Mouse (Mus musculus) left cerebral cortex, postnatal 4 days (tissue): ENCODE data around the gene Odf3l2. TPM values are rescaled to one million over a fixed set of nuclear protein-coding genes. Genes with fewer than 3 reads are reported as not detected.

Experiments
- DNase-seq: peaks from one replicate; pipeline ENCODE4 v3.0.0-alpha.2; 2022
- intact Hi-C: fragments of 180-260 bp; cut with DNase I; formaldehyde crosslinking; loops from one replicate; pipeline ENCODE4 v1.15.1; 2025
- total RNA-seq, 2 experiments: library from RNA; stranded (reverse); gene quantifications; 2 replicates each; pipeline ENCODE4 v1.2.3; 2021

Odf3l2 gene
- total RNA-seq, 2 experiments from 2014 or later = 0.38 to 0.40 TPM

- intact Hi-C loops = no loop called here
- no peak for DNase-seq
These were observed 26.0 kb upstream of the Odf3l2 start for GRCm38 (mm10) chr10:79671396-79672087.

GRCm38 (mm10) chr10:79670071-79670888 is 24.7 kb upstream of the Odf3l2 start:
- DNase-seq = no peak

GRCm38 (mm10) chr10:79669576-79670057 is 24.1 kb upstream of the Odf3l2 start:
- DNase-seq = peak; percentile 90
- intact Hi-C loops = loop anchor here (2.0 to 10.0 kb wide), 2 partner anchors 73 to 915 kb away; partner anchors contain the start of gene Ccdc105

More at GRCm38 (mm10) chr10:79670071-79670888, 24.7 kb upstream of the Odf3l2 start:
- intact Hi-C loops = no loop called here

- intact Hi-C loops = loop anchor here (2.0 to 10.0 kb wide), 2 partner anchors 72 to 914 kb away; partner anchors contain the start of gene Ccdc105
- DNase-seq = peak; percentile 87
These were observed 23.4 kb upstream of the Odf3l2 start, which contains the start of gene Tpgs1 for GRCm38 (mm10) chr10:79668771-79669575. TSS of gene Tpgs1 (plus strand) at chr10:79669369.

- no peak for DNase-seq
- intact Hi-C loops = loop anchor here (2.0 to 10.0 kb wide), 2 partner anchors 71 to 913 kb away; partner anchors contain the start of gene Ccdc105
These were observed 22.5 kb upstream of the Odf3l2 start for GRCm38 (mm10) chr10:79668076-79668475.

GRCm38 (mm10) chr10:79666493-79666892 is 21.0 kb upstream of the Odf3l2 start:
- no peak for DNase-seq
- intact Hi-C loops = loop anchor here (10.0 kb wide), 1 partner anchor 912 kb away; the partner anchor contains the start of gene Ccdc105

GRCm38 (mm10) chr10:79665051-79665450 is 19.5 kb upstream of the Odf3l2 start:
- no peak for DNase-seq
- intact Hi-C loops = loop anchor here (10.0 kb wide), 1 partner anchor 910 kb away; the partner anchor contains the start of gene Ccdc105

- intact Hi-C loops = loop anchor here (10.0 kb wide), 1 partner anchor 909 kb away; the partner anchor contains the start of gene Ccdc105
- DNase-seq = peak; percentile 82
These were observed 18.7 kb upstream of the Odf3l2 start, which contains the start of gene Madcam1 for GRCm38 (mm10) chr10:79664131-79664665. TSS of gene Madcam1 (plus strand) at chr10:79664559.

GRCm38 (mm10) chr10:79661861-79662260 is 16.3 kb upstream of the Odf3l2 start:
- no peak for DNase-seq
- intact Hi-C loops = loop anchor here (10.0 kb wide), 1 partner anchor 907 kb away; the partner anchor contains the start of gene Ccdc105

- no peak for DNase-seq
- intact Hi-C loops = loop anchor here (10.0 kb wide), 1 partner anchor 905 kb away; the partner anchor contains the start of gene Ccdc105
These were observed 14.8 kb upstream of the Odf3l2 start for GRCm38 (mm10) chr10:79660298-79660697.

- intact Hi-C loops = no loop called here
- no peak for DNase-seq
These were observed 13.3 kb upstream of the Odf3l2 start for GRCm38 (mm10) chr10:79658829-79659228.

GRCm38 (mm10) chr10:79654946-79655395 is 9.4 kb upstream of the Odf3l2 start:
- no peak for DNase-seq
- intact Hi-C loops = no loop called here

GRCm38 (mm10) chr10:79652789-79653188 is 7.3 kb upstream of the Odf3l2 start:
- no peak for DNase-seq
- intact Hi-C loops = no loop called here

GRCm38 (mm10) chr10:79649070-79649751 is 3.7 kb upstream of the Odf3l2 start:
- DNase-seq = peak; percentile 86

GRCm38 (mm10) chr10:79638486-79639204 is 6.9 kb downstream of the Odf3l2 start:
- DNase-seq = peak; percentile 84
- intact Hi-C loops = no loop called here

More at GRCm38 (mm10) chr10:79649070-79649751, 3.7 kb upstream of the Odf3l2 start:
- intact Hi-C loops = loop anchor here (5.0 kb wide), 1 partner anchor 52 kb away; no protein-coding TSS in a partner anchor

GRCm38 (mm10) chr10:79637128-79638110 is 8.1 kb downstream of the Odf3l2 start, which contains the start of gene Shc2:
TSS of gene Shc2 (minus strand) at chr10:79637918.
- intact Hi-C loops = no loop called here

GRCm38 (mm10) chr10:79636287-79636686 is 9.3 kb downstream of the Odf3l2 start:
- no peak for DNase-seq

More at GRCm38 (mm10) chr10:79637128-79638110, 8.1 kb downstream of the Odf3l2 start, which contains the start of gene Shc2:
- peak; percentile 90 for DNase-seq

More at GRCm38 (mm10) chr10:79636287-79636686, 9.3 kb downstream of the Odf3l2 start:
- intact Hi-C loops = no loop called here
